Mouse (Mus musculus): Measurements from ENCODE around the gene 4930452B06Rik.

The 4930452B06Rik gene

GRCm38 (mm10) chr14:8451117-8451516, 214.9 kb downstream of the 4930452B06Rik start:
- no peak for DNase-seq (ENCODE audit: low spot score in 2 of 2)

GRCm38 (mm10) chr14:8450342-8450741, 215.7 kb downstream of the 4930452B06Rik start:
- no peak for DNase-seq (ENCODE audit: low spot score in 2 of 2)

GRCm38 (mm10) chr14:8449299-8449698, 216.7 kb downstream of the 4930452B06Rik start:
- no peak for DNase-seq (ENCODE audit: low spot score in 2 of 2)

- DNase-seq (ENCODE audit: low spot score in 2 of 2), result no peak
Observed at GRCm38 (mm10) chr14:8447352-8447751, 218.7 kb downstream of the 4930452B06Rik start.

DNA sequence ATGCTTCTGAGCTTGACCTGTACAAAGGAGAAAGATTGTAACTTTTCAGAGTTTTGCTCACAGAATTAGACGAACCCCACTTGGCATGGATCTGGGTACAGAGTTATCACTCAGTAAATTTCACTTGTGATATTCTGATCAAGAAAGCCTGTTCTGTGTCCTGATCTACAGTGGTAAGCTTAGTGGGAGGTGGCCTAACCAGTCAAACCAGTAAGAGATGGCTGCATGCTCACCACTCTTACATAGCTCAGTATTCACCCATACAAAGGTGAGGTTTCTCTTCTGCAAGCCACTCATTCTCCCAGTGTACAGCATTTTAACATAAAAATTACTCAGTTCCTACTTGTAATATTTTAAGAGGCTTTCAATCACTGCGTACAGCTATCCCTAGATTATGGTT, 221.7 kb downstream of the 4930452B06Rik start:
- DNase-seq (ENCODE audit: low spot score in 2 of 2), result no peak

- DNase-seq (ENCODE audit: low spot score in 2 of 2), result no peak
Observed at GRCm38 (mm10) chr14:8442691-8443090, 223.3 kb downstream of the 4930452B06Rik start.

GRCm38 (mm10) chr14:8441623-8442022, 224.4 kb downstream of the 4930452B06Rik start:
- DNase-seq (ENCODE audit: low spot score in 2 of 2), result no peak

DNA sequence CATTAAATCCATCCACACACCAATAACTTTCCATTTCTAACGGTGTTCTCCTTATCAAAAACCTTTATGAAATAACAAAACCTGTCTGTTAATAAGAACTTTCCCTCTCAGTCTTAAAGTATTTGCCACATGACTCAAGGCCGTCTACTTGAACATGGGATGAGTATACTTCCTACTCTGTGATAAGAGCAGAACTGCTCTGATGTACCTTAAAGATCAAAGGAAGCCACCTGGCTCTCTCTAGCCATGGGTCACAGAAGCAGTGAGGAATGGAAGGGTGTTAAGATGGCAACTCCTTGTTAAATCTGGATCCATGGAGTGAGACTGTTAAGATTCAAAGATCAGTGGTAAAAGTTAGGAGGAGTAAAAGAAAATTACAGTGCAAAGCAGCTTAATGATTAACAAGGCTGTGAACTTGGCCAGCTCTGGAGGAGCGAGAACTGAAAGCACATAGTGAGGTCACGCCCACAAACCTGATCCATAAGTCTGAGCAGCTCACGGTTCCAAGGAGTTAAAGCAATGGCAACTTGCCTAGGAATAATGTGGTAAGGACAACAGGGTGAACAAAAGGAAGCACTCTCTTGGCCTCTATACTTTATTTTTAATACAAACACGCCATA, 235.3 kb downstream of the 4930452B06Rik start:
- no peak for DNase-seq (ENCODE audit: low spot score in 2 of 2)

GRCm38 (mm10) chr14:8429767-8430166, 236.3 kb downstream of the 4930452B06Rik start:
- DNase-seq (ENCODE audit: low spot score in 2 of 2), result no peak

GRCm38 (mm10) chr14:8422833-8423232, 243.2 kb downstream of the 4930452B06Rik start:
- no peak for DNase-seq (ENCODE audit: low spot score in 2 of 2)

DNA sequence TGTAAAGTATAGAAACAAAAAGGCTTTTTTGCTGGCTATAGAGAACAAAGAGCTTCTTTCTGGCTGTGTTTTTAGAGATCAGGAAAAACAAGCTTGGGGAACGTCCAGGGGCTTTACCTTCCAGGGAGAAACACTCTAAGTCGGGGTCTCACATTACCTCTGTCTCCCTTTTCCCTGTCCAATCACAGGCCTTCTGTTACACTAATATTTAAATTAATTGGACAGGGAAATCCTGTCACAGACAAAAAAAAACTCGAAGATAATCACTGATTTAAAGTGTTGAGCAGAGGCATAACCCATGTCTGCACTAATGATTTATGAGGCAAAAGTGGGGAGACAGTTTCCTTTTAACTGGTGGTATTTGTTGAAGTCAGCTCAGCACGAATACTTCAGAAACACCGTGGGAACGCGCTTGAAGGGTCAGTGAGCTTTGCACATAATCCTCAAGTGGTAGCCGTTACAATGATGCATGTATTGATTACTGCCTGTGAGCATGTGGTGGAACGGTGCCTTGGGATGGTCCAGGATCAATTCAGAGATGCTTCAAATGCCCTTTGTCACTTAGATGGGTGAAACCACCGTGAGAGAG, 244.7 kb downstream of the 4930452B06Rik start:
- no peak for DNase-seq (ENCODE audit: low spot score in 2 of 2)

DNA sequence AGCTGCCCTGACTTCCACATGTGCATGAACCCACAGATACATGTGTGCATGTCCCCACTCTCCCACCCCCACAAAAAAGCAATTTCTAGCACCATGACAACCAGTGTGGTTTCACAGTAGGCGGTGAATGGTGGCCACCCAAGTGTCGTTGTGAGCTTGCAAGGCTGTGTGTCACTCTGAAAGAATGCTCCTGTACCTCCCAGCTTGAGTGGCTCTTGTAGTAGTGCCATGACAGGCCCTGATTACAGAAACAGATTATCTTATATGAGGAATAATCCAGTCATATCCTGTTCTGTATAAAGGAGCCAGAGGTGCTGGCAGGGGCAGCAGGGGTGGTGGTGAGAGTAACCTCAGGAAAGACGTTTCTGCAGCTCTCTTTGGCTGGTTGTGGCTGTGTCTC, 247.4 kb downstream of the 4930452B06Rik start:
- no peak for DNase-seq (ENCODE audit: low spot score in 2 of 2)

DNA sequence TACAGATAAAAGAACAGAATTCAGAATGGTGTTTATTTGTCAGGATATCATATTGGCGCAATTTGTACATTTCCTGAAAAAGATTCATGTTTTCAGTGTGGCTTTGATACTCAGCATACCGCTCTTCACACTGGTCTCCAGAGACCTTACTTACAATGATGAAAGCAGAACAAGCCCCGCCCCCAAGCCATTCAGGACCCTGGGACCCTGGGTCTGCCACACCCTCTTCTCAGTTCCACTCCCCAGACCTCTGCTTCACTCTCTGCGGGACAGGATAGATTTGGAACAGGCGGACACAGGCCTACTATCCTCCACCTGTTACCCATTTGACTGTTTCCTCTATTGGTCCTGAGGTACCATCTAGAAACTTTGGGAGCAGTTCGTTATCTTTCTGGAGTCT, 260.1 kb downstream of the 4930452B06Rik start:
- no peak for DNase-seq (ENCODE audit: low spot score in 2 of 2)

DNA sequence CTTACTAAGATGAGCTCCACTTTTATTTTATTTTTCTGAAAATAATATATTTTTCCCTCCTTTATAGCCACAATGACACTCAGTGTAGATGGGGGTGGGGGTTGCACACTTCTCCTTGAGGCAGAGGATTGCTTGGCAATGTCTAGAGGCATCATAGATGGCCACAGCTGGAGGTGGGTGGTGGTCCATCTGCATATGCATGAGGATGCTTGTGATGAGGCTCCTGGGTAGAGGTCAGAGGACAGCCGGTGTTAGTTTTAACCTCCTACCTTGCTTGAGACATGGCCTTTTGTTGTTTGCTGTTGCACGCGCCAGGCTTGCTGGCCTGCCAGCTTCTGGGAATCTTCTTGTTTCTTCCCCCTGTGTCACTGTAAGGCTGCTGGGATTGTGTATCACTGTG, 262.7 kb downstream of the 4930452B06Rik start:
- DNase-seq (ENCODE audit: low spot score in 2 of 2), result no peak

GRCm38 (mm10) chr14:8398507-8398906, 267.5 kb downstream of the 4930452B06Rik start:
- no peak for DNase-seq (ENCODE audit: low spot score in 2 of 2)

DNA sequence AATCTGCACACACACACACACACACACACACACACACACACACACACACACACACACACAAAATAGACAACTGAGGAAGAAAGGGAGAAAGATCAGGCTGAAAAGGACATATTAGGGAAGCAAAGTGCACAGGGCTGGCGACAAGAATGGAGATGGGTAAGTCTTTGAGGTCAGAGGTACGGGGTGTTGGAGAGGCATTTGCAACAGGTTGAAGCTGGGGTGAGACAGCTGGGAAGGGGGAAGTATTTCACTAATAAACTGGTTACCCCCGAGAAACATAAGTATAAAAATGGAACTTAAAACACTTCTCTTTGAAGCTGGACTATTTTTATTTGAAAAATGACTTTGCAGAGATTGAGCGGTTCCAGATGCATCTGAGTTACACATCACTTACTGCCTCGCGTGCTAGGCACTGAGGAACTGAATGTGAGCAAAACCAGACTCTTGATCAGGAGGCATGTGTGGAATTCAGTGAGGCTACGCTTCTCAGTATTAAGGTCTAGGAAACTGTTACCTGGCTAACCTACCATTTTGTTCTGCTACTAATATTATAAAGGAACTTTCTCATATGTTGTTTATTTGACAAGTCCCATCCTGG, 270.3 kb downstream of the 4930452B06Rik start:
- no peak for DNase-seq (ENCODE audit: low spot score in 2 of 2)

DNA sequence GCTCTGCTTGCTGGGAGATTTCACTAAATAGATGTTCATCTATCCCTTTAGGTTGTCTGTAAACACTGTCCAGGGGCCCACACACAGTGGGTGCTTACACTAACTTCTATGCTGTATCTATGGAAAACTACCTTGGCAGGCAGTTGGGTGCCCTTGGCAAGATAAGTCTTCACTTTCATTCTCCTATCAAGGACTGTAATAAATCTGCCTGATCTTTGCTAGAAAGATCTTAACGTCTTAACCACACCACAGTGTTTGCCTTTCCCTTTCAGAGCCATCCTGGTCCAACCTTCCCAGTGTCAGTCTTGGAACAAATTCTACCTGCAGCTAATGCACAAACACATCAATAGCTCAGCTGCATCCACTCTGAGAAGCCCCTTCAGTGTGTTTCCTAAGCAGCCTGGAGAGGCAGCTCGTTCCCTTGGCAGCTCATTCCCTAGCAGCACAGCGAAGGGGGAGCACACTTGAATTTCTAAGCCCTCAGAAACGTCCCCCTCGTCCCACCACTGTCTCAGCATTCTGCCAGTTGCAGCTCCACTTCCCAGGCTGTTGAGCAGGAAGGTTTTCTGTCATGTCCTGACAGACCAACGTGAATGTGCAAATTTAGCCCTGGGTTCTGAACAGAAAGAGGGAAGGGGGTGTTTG, 273.7 kb downstream of the 4930452B06Rik start:
- DNase-seq (ENCODE audit: low spot score in 2 of 2), result no peak

Measured in urinary bladder, postnatal 4 days (tissue).